Mouse (Mus musculus): ENCODE measurements around the gene Olfr328. TPM values are rescaled to one million over a fixed set of nuclear protein-coding genes. Genes with fewer than 3 reads are reported as not detected.

The Olfr328 gene
- not detected in 2 replicates for polyA plus RNA-seq (2012; ENCODE audit: low replicate concordance)

GRCm38 (mm10) chr11:58555536-58555935, at the start of gene Olfr328:
Gene Olfr328, minus strand, starts transcription at chr11:58555636.

GRCm38 (mm10) chr11:58594814-58595213, 39.4 kb upstream of the Olfr328 start, which contains the start of gene Olfr324:
Gene Olfr324, plus strand, starts transcription at chr11:58595114.

GRCm38 (mm10) chr11:58577430-58577829, 22.0 kb upstream of the Olfr328 start, which contains the start of gene Olfr325:
Gene Olfr325, plus strand, starts transcription at chr11:58577730.

GRCm38 (mm10) chr11:58570405-58570804, 15.0 kb upstream of the Olfr328 start, which contains the start of gene Olfr224:
Gene Olfr224, minus strand, starts transcription at chr11:58570553.

DNA sequence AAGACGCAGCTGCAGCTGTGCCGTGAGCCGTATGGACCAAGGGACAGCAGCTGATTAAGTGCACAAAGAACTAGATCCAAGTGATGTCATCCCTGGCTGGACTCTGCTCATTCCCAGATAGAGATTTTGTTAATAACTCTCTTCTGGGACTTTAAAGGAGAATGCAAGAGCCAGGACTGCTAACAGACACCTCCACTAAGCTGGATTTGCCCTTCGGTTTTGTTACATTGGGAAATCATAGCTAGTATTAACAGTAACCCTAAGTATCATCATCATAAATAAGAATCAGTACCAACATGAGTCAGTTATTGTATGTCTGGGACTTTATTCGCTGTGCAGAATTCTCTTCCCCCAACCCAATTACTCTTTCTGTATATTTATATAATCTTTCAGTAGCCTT, 9.1 kb downstream of the Olfr328 start, which contains the start of gene Olfr329-ps:
Gene Olfr329-ps, minus strand, starts transcription at position 101 of the 400 bp plus-strand sequence.

GRCm38 (mm10) chr11:58534736-58535135, 20.7 kb downstream of the Olfr328 start, which contains the start of gene Olfr330:
Gene Olfr330, minus strand, starts transcription at chr11:58534836.

DNA sequence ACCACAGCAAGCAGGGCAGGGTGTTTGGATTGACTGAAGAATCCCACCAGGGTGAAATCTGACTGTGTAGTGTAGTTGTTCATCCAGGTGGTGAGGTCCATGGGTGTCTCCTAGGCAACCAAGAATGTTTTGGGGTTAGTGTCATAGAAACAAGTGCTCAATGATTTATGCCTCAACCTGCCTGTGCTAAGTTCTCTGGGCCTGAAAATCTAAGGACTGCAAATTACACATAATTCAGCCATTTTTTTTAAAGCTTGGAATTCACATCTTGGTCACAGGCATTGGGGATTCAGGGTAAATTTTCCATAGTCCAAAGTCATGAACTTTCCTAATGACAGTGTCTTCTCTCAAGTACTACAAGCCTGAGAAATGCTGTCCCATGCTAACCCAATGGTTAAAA, 53.0 kb downstream of the Olfr328 start, which contains the start of gene Olfr331:
Gene Olfr331, minus strand, starts transcription at position 101 of the 400 bp plus-strand sequence.

Other genes with a start within 250 kb of the Olfr328 start
- 25.2 and 34.0 TPM in 2 replicates for gene Zfp692, start 248.6 kb downstream of the Olfr328 start, polyA plus RNA-seq (2012; ENCODE audit: low replicate concordance)
- gene Zfp672, start 225.3 kb downstream of the Olfr328 start, polyA plus RNA-seq (2012; ENCODE audit: low replicate concordance): 10.0 and 24.2 TPM in 2 replicates
- gene Sh3bp5l, start 224.9 kb downstream of the Olfr328 start, polyA plus RNA-seq (2012; ENCODE audit: low replicate concordance): 21.9 and 39.3 TPM in 2 replicates
- not detected in 2 replicates for gene Lypd8, start 176.6 kb downstream of the Olfr328 start, polyA plus RNA-seq (2012; ENCODE audit: low replicate concordance)
- not detected in 2 replicates for gene 1810065E05Rik, start 134.5 kb downstream of the Olfr328 start, polyA plus RNA-seq (2012; ENCODE audit: low replicate concordance)
- not detected in 2 replicates for gene Gm12253, start 123.1 kb downstream of the Olfr328 start, polyA plus RNA-seq (2012; ENCODE audit: low replicate concordance)
- not detected in 2 replicates for gene Lypd9, start 102.7 kb downstream of the Olfr328 start, polyA plus RNA-seq (2012; ENCODE audit: low replicate concordance)
- not detected in 2 replicates for gene Olfr30, start 93.4 kb downstream of the Olfr328 start, polyA plus RNA-seq (2012; ENCODE audit: low replicate concordance)
- not detected in 2 replicates for gene Olfr332, start 63.1 kb downstream of the Olfr328 start, polyA plus RNA-seq (2012; ENCODE audit: low replicate concordance)
- not detected in 2 replicates for gene Olfr331, start 53.1 kb downstream of the Olfr328 start, polyA plus RNA-seq (2012; ENCODE audit: low replicate concordance)
- gene Olfr330, start 20.8 kb downstream of the Olfr328 start, polyA plus RNA-seq (2012; ENCODE audit: low replicate concordance): not detected in 2 replicates
- gene Olfr329-ps, start 9.2 kb downstream of the Olfr328 start, polyA plus RNA-seq (2012; ENCODE audit: low replicate concordance): not detected in 2 replicates
- gene Olfr224, start 14.9 kb upstream of the Olfr328 start, polyA plus RNA-seq (2012; ENCODE audit: low replicate concordance): not detected in 2 replicates
- gene Olfr325, start 22.1 kb upstream of the Olfr328 start, polyA plus RNA-seq (2012; ENCODE audit: low replicate concordance): not detected in 2 replicates
- not detected in 2 replicates for gene Olfr324, start 39.5 kb upstream of the Olfr328 start, polyA plus RNA-seq (2012; ENCODE audit: low replicate concordance)
- not detected in 2 replicates for gene 2210407C18Rik, start 60.4 kb upstream of the Olfr328 start, polyA plus RNA-seq (2012; ENCODE audit: low replicate concordance)
- not detected in 2 replicates for gene Olfr323, start 74.9 kb upstream of the Olfr328 start, polyA plus RNA-seq (2012; ENCODE audit: low replicate concordance)
- 6.6 and 10.6 TPM in 2 replicates for gene Trim58, start 84.8 kb upstream of the Olfr328 start, polyA plus RNA-seq (2012; ENCODE audit: low replicate concordance)
- not detected in 2 replicates for gene Olfr322, start 103.1 kb upstream of the Olfr328 start, polyA plus RNA-seq (2012; ENCODE audit: low replicate concordance)
- gene Olfr320, start 125.5 kb upstream of the Olfr328 start, polyA plus RNA-seq (2012; ENCODE audit: low replicate concordance): not detected in 2 replicates
- gene Olfr319, start 143.5 kb upstream of the Olfr328 start, polyA plus RNA-seq (2012; ENCODE audit: low replicate concordance): not detected in 2 replicates
- gene Olfr318, start 168.4 kb upstream of the Olfr328 start, polyA plus RNA-seq (2012; ENCODE audit: low replicate concordance): not detected in 2 replicates
- gene Olfr317, start 183.6 kb upstream of the Olfr328 start, polyA plus RNA-seq (2012; ENCODE audit: low replicate concordance): not detected in 2 replicates
- gene Olfr316, start 197.1 kb upstream of the Olfr328 start, polyA plus RNA-seq (2012; ENCODE audit: low replicate concordance): not detected in 2 replicates
- not detected in 2 replicates for gene Olfr315, start 217.6 kb upstream of the Olfr328 start, polyA plus RNA-seq (2012; ENCODE audit: low replicate concordance)
- gene Olfr314, start 227.3 kb upstream of the Olfr328 start, polyA plus RNA-seq (2012; ENCODE audit: low replicate concordance): not detected in 2 replicates
- not detected in 2 replicates for gene Fam183b, start 246.3 kb upstream of the Olfr328 start, polyA plus RNA-seq (2012; ENCODE audit: low replicate concordance)